Mouse (Mus musculus) retina, postnatal 7 days (tissue): ENCODE results near the gene Fam171a1.

ENCODE experiments used
- DNase-seq: peaks from one replicate; pipeline ENCODE4 v3.0.0-alpha.2; 2012; ENCODE audit warnings: low read depth, low spot score

The Fam171a1 gene

GRCm38 (mm10) chr2:3138308-3138707 lies 24.3 kb downstream of the Fam171a1 start:
- no peak for DNase-seq

- DNase-seq: no peak
Observed at GRCm38 (mm10) chr2:3139065-3139464, 25.0 kb downstream of the Fam171a1 start.

- no peak for DNase-seq
Observed at GRCm38 (mm10) chr2:3139578-3139977, 25.6 kb downstream of the Fam171a1 start.

GRCm38 (mm10) chr2:3140585-3140984 lies 26.6 kb downstream of the Fam171a1 start:
- DNase-seq: no peak

- no peak for DNase-seq
Observed at GRCm38 (mm10) chr2:3141804-3142203, 27.8 kb downstream of the Fam171a1 start.

- no peak for DNase-seq
Observed at GRCm38 (mm10) chr2:3144291-3144690, 30.3 kb downstream of the Fam171a1 start.

GRCm38 (mm10) chr2:3147550-3148157 lies 33.6 kb downstream of the Fam171a1 start:
- DNase-seq: no peak

- DNase-seq: no peak
Observed at GRCm38 (mm10) chr2:3148731-3149130, 34.7 kb downstream of the Fam171a1 start.

GRCm38 (mm10) chr2:3150324-3150723 lies 36.3 kb downstream of the Fam171a1 start:
- no peak for DNase-seq

- no peak for DNase-seq
Observed at GRCm38 (mm10) chr2:3151336-3151735, 37.3 kb downstream of the Fam171a1 start.

GRCm38 (mm10) chr2:3154091-3154665 lies 40.2 kb downstream of the Fam171a1 start:
- DNase-seq: no peak

GRCm38 (mm10) chr2:3154986-3155385 lies 41.0 kb downstream of the Fam171a1 start:
- DNase-seq: no peak

- no peak for DNase-seq
Observed at GRCm38 (mm10) chr2:3157030-3157429, 43.0 kb downstream of the Fam171a1 start.

- no peak for DNase-seq
Observed at GRCm38 (mm10) chr2:3157661-3158344, 43.8 kb downstream of the Fam171a1 start.

- no peak for DNase-seq
Observed at GRCm38 (mm10) chr2:3158682-3159412, 44.8 kb downstream of the Fam171a1 start.

GRCm38 (mm10) chr2:3161578-3161977 lies 47.6 kb downstream of the Fam171a1 start:
- DNase-seq: no peak

- no peak for DNase-seq
Observed at GRCm38 (mm10) chr2:3163501-3164076, 49.6 kb downstream of the Fam171a1 start.

- DNase-seq: no peak
Observed at GRCm38 (mm10) chr2:3165037-3165600, 51.1 kb downstream of the Fam171a1 start.

- no peak for DNase-seq
Observed at GRCm38 (mm10) chr2:3165890-3166605, 52.0 kb downstream of the Fam171a1 start.

GRCm38 (mm10) chr2:3168719-3169402 lies 54.8 kb downstream of the Fam171a1 start:
- no peak for DNase-seq

- no peak for DNase-seq
Observed at GRCm38 (mm10) chr2:3169403-3169747, 55.4 kb downstream of the Fam171a1 start.
